Mouse (Mus musculus) G1E (cell line): ENCODE results near the gene BC049730.

ENCODE experiments used
- CTCF ChIP-seq: IDR thresholded peaks from 2 replicates; pipeline ENCODE4 v1.5.1; 2012; ENCODE audit warnings: low read depth, low read length, inconsistent platforms, mixed read lengths
- GATA1 ChIP-seq: IDR thresholded peaks from 2 replicates; pipeline ENCODE4 v1.6.1; 2012; ENCODE audit warnings: borderline replicate concordance, low read length, inconsistent platforms, mixed read lengths
- TAL1 ChIP-seq: conservative IDR thresholded peaks from 2 replicates; pipeline ENCODE4 v1.6.1; 2012; ENCODE audit warnings: low read depth, low read length, inconsistent platforms, mixed read lengths

GRCm38 (mm10) chr7:24735970-24736670 is 27.1 kb downstream of the BC049730 start:
- TF ChIP-seq CTCF (no peak), TAL1 (no peak), GATA1 (no peak)
